Mouse (Mus musculus) brain, embryonic 14.5 days (tissue): ENCODE results near the gene Gm32742.
A peak's percentile ranks its signal among the peaks of the same experiment; 100 is the strongest.

ENCODE experiments used
- CTCF ChIP-seq: fragments of 200-500 bp; IDR thresholded peaks from 2 replicates; pipeline ENCODE4 v1.5.1; 2012; ENCODE audit warnings: inconsistent platforms, mild to moderate bottlenecking, moderate library complexity, borderline replicate concordance; ENCODE audit not compliant: insufficient read depth, insufficient read length; ENCODE audit errors: extremely low read depth
- POLR2A ChIP-seq: fragments of 200-500 bp; IDR thresholded peaks from 2 replicates; pipeline ENCODE4 v1.6.1; 2012; ENCODE audit warnings: mild to moderate bottlenecking, inconsistent platforms, borderline replicate concordance; ENCODE audit not compliant: poor library complexity, insufficient read depth, insufficient read length, severe bottlenecking; ENCODE audit errors: extremely low read depth

DNA sequence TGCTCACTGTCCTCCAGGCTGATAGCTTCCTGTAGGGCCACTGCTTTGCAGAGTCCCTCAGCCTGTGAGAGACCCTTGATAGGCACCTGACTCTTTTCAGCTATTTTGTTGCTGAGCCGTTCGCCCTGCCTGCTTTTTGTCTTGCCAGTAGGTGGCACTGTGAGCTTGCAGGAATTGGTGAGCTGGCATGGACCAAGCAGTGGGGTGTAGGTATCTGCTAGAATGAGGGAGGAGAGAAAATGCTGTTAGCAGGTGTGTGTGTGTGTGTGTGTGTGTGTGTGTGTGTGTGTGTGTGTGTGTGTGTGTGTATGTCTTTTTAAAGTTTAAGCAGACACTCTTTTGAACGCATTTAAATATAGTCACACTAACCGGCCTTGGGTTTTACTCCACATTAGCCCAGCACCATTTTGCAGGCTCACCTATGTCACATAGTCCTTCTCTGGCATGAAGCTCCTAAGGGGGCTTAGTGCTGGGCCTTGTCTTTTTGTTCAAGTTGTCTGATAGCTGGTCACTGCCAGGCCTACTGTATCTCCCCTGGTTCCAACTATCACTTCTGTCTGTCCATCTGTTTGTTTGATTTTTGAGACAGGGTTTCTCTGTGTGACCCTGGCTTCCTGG, 3.4 kb downstream of the Gm32742 start:
- TF ChIP-seq POLR2A (no peak), CTCF (peak; percentile 97)
